Mouse (Mus musculus): ENCODE data around the gene Spa17. TPM values are rescaled to one million over a fixed set of nuclear protein-coding genes. Genes with fewer than 3 reads are reported as not detected.

The Spa17 gene
- polyA plus RNA-seq (2015; fragmentation: Nextera tagmentation; extraction: Ambion mirVana): 3.0 and 3.4 TPM in 2 replicates

DNA sequence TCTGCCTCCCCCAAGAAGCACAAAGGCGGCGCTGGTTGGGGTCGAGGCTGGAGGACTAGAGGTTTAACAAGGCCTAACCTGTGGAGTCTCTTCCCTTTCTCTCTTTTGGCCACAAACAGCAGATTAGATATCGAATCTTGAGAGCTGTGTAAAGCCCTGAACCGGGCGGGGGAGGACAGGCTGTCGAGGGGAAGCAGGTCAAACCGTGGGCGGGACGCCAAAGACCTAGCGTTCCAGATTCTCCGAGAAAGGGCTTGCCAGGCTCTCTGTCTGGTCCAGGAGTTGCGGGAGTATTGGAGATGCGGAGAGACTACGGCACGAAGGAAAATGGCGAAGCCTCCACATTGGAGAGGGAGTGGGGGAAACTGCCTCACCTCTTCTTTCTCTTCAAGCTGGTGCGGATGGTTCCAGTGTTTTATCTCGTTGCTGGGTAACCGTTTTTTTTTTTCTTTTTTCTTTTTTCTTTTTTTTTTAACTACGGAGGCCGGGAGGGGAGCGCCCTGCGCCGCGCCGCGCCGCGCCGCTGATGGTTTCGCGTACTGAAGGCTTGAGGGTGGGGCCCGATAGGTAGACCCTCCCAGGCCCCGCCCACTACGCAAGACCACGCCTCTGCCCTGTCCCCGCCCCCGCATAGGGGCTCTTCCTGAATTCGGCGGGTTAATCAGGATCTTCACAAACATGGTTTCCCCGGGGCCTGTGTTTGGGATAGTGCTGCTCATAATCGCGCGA is at the start of gene Spa17:
Gene Spa17 (minus strand): TSS at position 541 of the 729 bp plus-strand sequence.
- H3K4me3 ChIP-seq (ENCODE audit: low read length): peak within 1 kb of the TSS; percentile 67
- H3K27ac ChIP-seq (ENCODE audit: low read length): peak within 1 kb of the TSS; percentile 66
- WGBS: under 1% methylated on average over 45 of the region's 45 CpGs
- ATAC-seq: peak; percentile 96
- H3K9me3 ChIP-seq (ENCODE audit: control insufficient read depth, low read length): no peaks in the 10 kb centered on the region
- H3K36me3 ChIP-seq (ENCODE audit: control insufficient read depth, insufficient read depth, low read length): no peaks in the 10 kb centered on the region
- no peaks in the 10 kb centered on the region for H3K27me3 ChIP-seq (replicated peaks; ENCODE audit: control insufficient read depth, insufficient read depth, low read length)
- H3K4me1 ChIP-seq (ENCODE audit: control insufficient read depth, insufficient read depth, low read length): peaks cover 4% of the 10 kb centered on the region; the same call in 1 of the 2 replicates
- peak within 1 kb of the TSS; percentile 63 for H3K4me2 ChIP-seq (ENCODE audit: low read depth, low read length)
- peak within 1 kb of the TSS; percentile 76 for H3K9ac ChIP-seq (ENCODE audit: low read depth, low read length)

DNA sequence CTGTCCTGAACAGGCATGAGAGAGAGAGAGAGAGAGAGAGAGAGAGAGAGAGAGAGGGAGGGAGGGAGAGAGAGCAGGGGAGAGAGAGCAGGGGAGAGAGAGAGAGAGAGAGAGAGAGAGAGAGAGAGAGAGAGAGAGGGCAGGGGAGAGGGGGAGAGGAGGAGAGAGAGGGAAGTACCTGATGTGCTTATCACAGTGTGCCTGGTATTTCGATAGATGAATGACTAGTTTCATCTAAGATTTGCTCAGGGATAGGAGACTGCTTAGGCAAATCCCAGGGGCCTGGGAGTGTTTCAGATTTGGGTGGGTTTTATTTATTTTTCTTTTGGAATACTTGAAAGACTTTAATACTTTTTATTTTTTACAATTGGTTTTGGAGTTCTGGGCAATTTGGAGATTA is 49.7 kb upstream of the Spa17 start:
- Histone ChIP-seq H3K4me1 (ENCODE audit: control insufficient read depth, insufficient read depth, low read length) (no peaks in the 10 kb centered on the region), H3K27ac (ENCODE audit: low read length) (no peak overlapping the region), H3K27me3 (replicated peaks; ENCODE audit: control insufficient read depth, insufficient read depth, low read length) (no peaks in the 10 kb centered on the region), H3K4me2 (ENCODE audit: low read depth, low read length) (no peak overlapping the region), H3K9ac (ENCODE audit: low read depth, low read length) (no peak overlapping the region), H3K4me3 (ENCODE audit: low read length) (no peak overlapping the region), H3K9me3 (ENCODE audit: control insufficient read depth, low read length) (no peaks in the 10 kb centered on the region), H3K36me3 (ENCODE audit: control insufficient read depth, insufficient read depth, low read length) (no peaks in the 10 kb centered on the region)
- no peak for ATAC-seq
- 69% methylated on average over 1 of the region's 1 CpGs for WGBS

DNA sequence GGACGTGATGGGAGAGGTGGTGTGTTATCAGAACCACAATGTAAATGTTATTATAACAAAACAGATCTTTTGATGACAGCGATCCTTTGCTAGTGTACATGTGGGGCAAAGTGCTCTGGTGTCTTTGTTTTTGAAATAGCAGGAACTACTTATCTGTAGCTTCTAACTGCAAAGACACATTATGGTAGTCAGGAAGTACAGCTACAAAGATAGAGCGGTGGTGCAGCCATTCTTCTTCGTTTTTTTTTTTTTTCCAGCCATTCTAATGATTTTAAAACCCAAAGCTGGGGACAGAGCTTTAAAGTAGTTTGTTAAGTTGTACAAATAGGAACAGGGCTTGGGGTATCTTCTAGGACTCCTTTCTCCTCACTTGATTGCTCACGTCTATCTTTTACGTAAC is 45.9 kb upstream of the Spa17 start:
- 81% methylated on average over 6 of the region's 6 CpGs for WGBS
- no peak for ATAC-seq
- H3K36me3 ChIP-seq (ENCODE audit: control insufficient read depth, insufficient read depth, low read length): no peaks in the 10 kb centered on the region

DNA sequence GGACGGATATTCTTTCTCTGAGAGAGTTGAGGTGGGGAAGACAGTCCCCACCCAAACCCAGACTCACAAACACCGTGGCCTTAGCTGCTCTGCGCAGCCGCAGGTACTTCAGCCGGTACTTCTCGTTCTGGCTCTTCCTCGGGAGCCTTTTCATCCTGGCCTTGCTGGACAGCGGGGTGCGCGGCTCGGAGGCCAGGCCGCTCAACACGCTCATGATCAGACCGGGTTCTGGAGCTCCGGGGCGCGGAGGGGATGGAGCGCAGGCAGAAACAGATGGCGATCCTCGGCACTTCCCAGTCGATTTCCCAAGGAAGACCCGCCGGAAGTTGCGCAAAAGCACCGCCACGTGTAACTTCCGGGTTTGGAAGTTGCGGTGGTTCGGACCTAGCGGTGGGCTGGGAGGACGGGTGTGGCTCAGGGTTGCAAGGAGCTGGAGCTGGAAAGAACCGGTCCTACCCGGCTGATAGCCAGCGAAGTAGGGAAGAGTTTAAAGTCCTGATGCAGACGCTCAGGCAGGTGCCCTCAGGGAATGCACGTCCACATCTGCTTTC is 43.5 kb upstream of the Spa17 start, which contains the start of gene Tbrg1:
Gene Tbrg1 (minus strand): TSS at position 382 of the 551 bp plus-strand sequence.
- Histone ChIP-seq H3K36me3 (ENCODE audit: control insufficient read depth, insufficient read depth, low read length) (peaks cover 15% of the 10 kb centered on the region), H3K9ac (ENCODE audit: low read depth, low read length) (peak within 1 kb of the TSS; percentile 88), H3K4me1 (ENCODE audit: control insufficient read depth, insufficient read depth, low read length) (no peaks in the 10 kb centered on the region; the same call in 1 of the 2 replicates), H3K4me2 (ENCODE audit: low read depth, low read length) (peak within 1 kb of the TSS; percentile 70), H3K27me3 (replicated peaks; ENCODE audit: control insufficient read depth, insufficient read depth, low read length) (no peaks in the 10 kb centered on the region), H3K4me3 (ENCODE audit: low read length) (peak within 1 kb of the TSS; percentile 85), H3K9me3 (ENCODE audit: control insufficient read depth, low read length) (no peaks in the 10 kb centered on the region), H3K27ac (ENCODE audit: low read length) (peak within 1 kb of the TSS; percentile 96)
- 1% methylated on average over 36 of the region's 36 CpGs for WGBS
- ATAC-seq: peak; percentile 98

More for the DNA sequence above, 45.9 kb upstream of the Spa17 start:
- Histone ChIP-seq H3K4me3 (ENCODE audit: low read length) (no peak overlapping the region), H3K4me2 (ENCODE audit: low read depth, low read length) (no peak overlapping the region), H3K27me3 (replicated peaks; ENCODE audit: control insufficient read depth, insufficient read depth, low read length) (no peaks in the 10 kb centered on the region), H3K27ac (ENCODE audit: low read length) (no peak overlapping the region), H3K9ac (ENCODE audit: low read depth, low read length) (no peak overlapping the region), H3K9me3 (ENCODE audit: control insufficient read depth, low read length) (no peaks in the 10 kb centered on the region), H3K4me1 (ENCODE audit: control insufficient read depth, insufficient read depth, low read length) (no peaks in the 10 kb centered on the region; the same call in 1 of the 2 replicates)

DNA sequence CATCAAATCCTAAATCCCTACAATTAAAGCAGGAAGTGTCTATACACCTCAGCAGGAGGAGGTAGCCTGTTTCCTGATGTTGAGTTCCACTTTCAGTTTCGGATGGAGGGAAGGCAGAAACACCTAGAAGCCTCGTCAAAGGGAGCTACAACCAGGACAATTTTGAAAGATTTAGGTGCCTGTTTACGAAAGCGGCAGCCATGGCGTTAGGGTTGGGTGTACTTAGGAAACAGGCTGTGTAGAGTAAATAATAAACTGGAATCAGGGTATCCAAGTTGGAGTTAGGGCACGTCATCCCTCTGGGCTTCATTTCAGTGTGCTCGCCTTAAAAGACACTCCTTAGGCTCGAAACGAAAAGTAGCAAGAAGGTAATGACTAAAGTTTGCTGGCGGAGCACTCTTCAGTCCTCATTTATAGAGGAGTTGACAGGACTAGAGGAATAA is 42.9 kb upstream of the Spa17 start:
- Histone ChIP-seq H3K4me2 (ENCODE audit: low read depth, low read length) (peak overlapping the region; percentile 70), H3K4me1 (ENCODE audit: control insufficient read depth, insufficient read depth, low read length) (no peaks in the 10 kb centered on the region; the same call in 1 of the 2 replicates), H3K9me3 (ENCODE audit: control insufficient read depth, low read length) (no peaks in the 10 kb centered on the region), H3K9ac (ENCODE audit: low read depth, low read length) (peak overlapping the region; percentile 88), H3K36me3 (ENCODE audit: control insufficient read depth, insufficient read depth, low read length) (peaks cover 15% of the 10 kb centered on the region), H3K4me3 (ENCODE audit: low read length) (peak overlapping the region; percentile 85), H3K27ac (ENCODE audit: low read length) (peak overlapping the region; percentile 96), H3K27me3 (replicated peaks; ENCODE audit: control insufficient read depth, insufficient read depth, low read length) (no peaks in the 10 kb centered on the region)
- under 1% methylated on average over 10 of the region's 10 CpGs for WGBS
- ATAC-seq: peak; percentile 57

DNA sequence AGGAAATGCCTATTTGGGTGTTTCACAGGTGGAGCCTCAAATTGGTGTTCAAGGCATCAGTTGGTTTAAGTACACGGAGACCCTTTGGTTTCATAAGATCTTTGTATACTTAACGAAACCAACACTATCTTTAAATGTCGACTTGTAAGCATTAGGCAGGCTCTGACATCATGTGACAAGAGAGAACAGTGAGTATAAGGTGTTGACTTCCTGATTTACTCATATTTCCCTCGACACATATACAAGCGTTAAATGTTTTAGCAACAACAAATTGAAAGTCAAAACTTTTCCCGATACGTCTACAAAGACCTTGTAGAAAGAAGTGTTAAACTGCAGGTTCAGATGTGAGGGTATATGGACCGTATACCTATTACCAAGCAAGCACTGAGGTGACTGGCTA is 42.4 kb upstream of the Spa17 start:
- Histone ChIP-seq H3K9me3 (ENCODE audit: control insufficient read depth, low read length) (no peaks in the 10 kb centered on the region), H3K4me1 (ENCODE audit: control insufficient read depth, insufficient read depth, low read length) (no peaks in the 10 kb centered on the region; the same call in 1 of the 2 replicates), H3K27ac (ENCODE audit: low read length) (no peak overlapping the region), H3K9ac (ENCODE audit: low read depth, low read length) (peak overlapping the region; percentile 88; the same call in 1 of the 2 replicates), H3K4me2 (ENCODE audit: low read depth, low read length) (peak overlapping the region; percentile 70), H3K27me3 (replicated peaks; ENCODE audit: control insufficient read depth, insufficient read depth, low read length) (no peaks in the 10 kb centered on the region), H3K4me3 (ENCODE audit: low read length) (peak overlapping the region; percentile 85), H3K36me3 (ENCODE audit: control insufficient read depth, insufficient read depth, low read length) (peaks cover 17% of the 10 kb centered on the region)
- 52% methylated on average over 8 of the region's 8 CpGs for WGBS
- no peak for ATAC-seq

DNA sequence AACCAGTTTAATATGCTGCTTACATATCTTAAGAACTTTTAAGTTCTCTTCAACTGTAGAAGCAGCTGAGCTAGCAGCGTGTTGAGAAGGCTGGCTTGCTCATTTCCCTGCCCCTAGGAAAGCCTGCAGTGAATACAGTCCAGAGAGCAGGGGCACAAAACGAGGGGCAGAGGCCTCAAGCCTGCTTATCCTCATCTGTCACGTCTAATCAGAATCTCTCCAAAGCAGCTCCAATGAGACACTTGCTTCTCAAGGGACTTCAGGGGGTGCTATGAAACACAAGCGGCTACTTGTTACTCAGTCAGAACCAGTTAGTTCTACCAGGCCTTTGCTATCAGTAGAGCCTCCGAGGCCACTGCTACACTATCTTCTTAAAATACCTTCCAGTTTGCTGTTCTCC is 40.3 kb upstream of the Spa17 start:
- H3K4me1 ChIP-seq (ENCODE audit: control insufficient read depth, insufficient read depth, low read length): no peaks in the 10 kb centered on the region; the same call in 1 of the 2 replicates
- H3K27me3 ChIP-seq (replicated peaks; ENCODE audit: control insufficient read depth, insufficient read depth, low read length): no peaks in the 10 kb centered on the region
- H3K4me3 ChIP-seq (ENCODE audit: low read length): no peak overlapping the region
- H3K4me2 ChIP-seq (ENCODE audit: low read depth, low read length): no peak overlapping the region
- no peaks in the 10 kb centered on the region for H3K9me3 ChIP-seq (ENCODE audit: control insufficient read depth, low read length)
- WGBS: 77% methylated on average over 5 of the region's 5 CpGs
- H3K9ac ChIP-seq (ENCODE audit: low read depth, low read length): no peak overlapping the region
- no peak overlapping the region for H3K27ac ChIP-seq (ENCODE audit: low read length)
- H3K36me3 ChIP-seq (ENCODE audit: control insufficient read depth, insufficient read depth, low read length): peaks cover 32% of the 10 kb centered on the region
- no peak for ATAC-seq

DNA sequence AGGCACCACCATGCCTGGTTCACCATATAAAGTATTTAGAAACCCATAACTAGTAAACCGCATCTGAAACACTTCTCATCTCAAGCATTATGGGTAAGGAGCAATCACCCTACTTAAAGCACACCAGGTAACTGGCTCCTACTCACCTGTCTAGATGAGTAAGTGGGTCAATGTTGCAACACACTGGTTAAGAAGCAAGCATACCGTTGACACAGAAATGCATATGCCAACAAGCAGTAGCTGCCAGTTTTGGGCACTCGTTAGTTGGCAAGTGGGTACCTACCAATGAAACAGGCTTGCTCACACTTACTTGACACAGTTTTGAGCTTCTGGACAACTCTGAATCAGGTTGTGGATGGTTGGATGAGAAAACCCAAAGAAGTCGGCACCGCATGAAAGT is 37.1 kb upstream of the Spa17 start:
- 94% methylated on average over 5 of the region's 5 CpGs for WGBS
- H3K9me3 ChIP-seq (ENCODE audit: control insufficient read depth, low read length): no peaks in the 10 kb centered on the region
- H3K4me3 ChIP-seq (ENCODE audit: low read length): no peak overlapping the region
- no peaks in the 10 kb centered on the region for H3K27me3 ChIP-seq (replicated peaks; ENCODE audit: control insufficient read depth, insufficient read depth, low read length)
- ATAC-seq: no peak
- peaks cover 35% of the 10 kb centered on the region for H3K36me3 ChIP-seq (ENCODE audit: control insufficient read depth, insufficient read depth, low read length)
- H3K4me1 ChIP-seq (ENCODE audit: control insufficient read depth, insufficient read depth, low read length): no peaks in the 10 kb centered on the region; the same call in 1 of the 2 replicates
- no peak overlapping the region for H3K4me2 ChIP-seq (ENCODE audit: low read depth, low read length)
- H3K27ac ChIP-seq (ENCODE audit: low read length): no peak overlapping the region
- H3K9ac ChIP-seq (ENCODE audit: low read depth, low read length): no peak overlapping the region

DNA sequence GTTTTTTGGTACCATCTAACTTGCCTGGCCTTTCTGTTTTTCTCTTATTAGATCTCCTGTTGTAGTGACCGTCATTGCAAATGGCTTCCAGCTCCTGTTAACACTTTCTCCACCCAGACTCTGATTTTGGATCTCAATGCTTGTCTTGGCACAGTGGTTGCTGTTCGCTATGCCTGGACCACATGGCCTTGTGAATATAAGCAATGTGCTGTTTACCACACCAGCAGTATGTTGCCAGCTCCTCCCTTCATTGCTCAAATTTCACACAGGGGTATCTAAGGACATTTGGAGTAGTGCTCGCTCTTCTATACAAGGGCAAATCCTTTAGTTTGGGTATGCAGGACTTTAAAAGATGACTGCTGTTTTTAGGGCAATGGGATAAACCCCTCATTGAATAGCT is 32.7 kb upstream of the Spa17 start:
- H3K9ac ChIP-seq (ENCODE audit: low read depth, low read length): no peak overlapping the region
- no peaks in the 10 kb centered on the region for H3K4me1 ChIP-seq (ENCODE audit: control insufficient read depth, insufficient read depth, low read length)
- H3K36me3 ChIP-seq (ENCODE audit: control insufficient read depth, insufficient read depth, low read length): peaks cover 18% of the 10 kb centered on the region
- no peak for ATAC-seq
- H3K9me3 ChIP-seq (ENCODE audit: control insufficient read depth, low read length): no peaks in the 10 kb centered on the region
- H3K27me3 ChIP-seq (replicated peaks; ENCODE audit: control insufficient read depth, insufficient read depth, low read length): no peaks in the 10 kb centered on the region
- H3K4me3 ChIP-seq (ENCODE audit: low read length): no peak overlapping the region
- no peak overlapping the region for H3K27ac ChIP-seq (ENCODE audit: low read length)
- no peak overlapping the region for H3K4me2 ChIP-seq (ENCODE audit: low read depth, low read length)
- 80% methylated on average over 3 of the region's 3 CpGs for WGBS
